8 mouse cellular contexts compared by ENCODE assay signal in genomic region chr5:107288427-107289233, GRCm38 (mm10). TPM values are rescaled to one million over a fixed set of nuclear protein-coding genes. Genes with fewer than 3 reads are reported as not detected.
DNase-seq lines count a peak whose midpoint lies in the region; ATAC-seq and TF ChIP-seq lines count a peak whose summit lies in the region.

No protein-coding gene starts in this region.

- peak; percentile 3 for ATAC-seq in Patski
- ATAC-seq in heart, embryonic 15.5 days (replicated peaks; ENCODE audit: insufficient number of reproducible peaks, insufficient read depth, low FRiP score, low read depth): peak; percentile 43
- peak; percentile 6; the same call in 1 of the 2 replicates for ATAC-seq in limb, embryonic 14.5 days (ENCODE audit: low FRiP score, low read depth)
- peak; percentile 52 for ATAC-seq in midbrain, embryonic 16.5 days

- H3K36me3 ChIP-seq in heart, embryonic 15.5 days: no peaks in the 10 kb centered on the region
- H3K36me3 ChIP-seq in limb, embryonic 14.5 days (ENCODE audit: control insufficient read depth, insufficient read depth, low read length): no peaks in the 10 kb centered on the region
- no peaks in the 10 kb centered on the region for H3K36me3 ChIP-seq in midbrain, embryonic 16.5 days (ENCODE audit: control insufficient read depth, insufficient read depth, low read length)
- no peaks in the 10 kb centered on the region; the same call in 1 of the 2 replicates for H3K36me3 ChIP-seq in splenic B cell, adult 2 months (ENCODE audit: control insufficient read depth, insufficient read depth, low read length, poor library complexity, severe bottlenecking)

- CTCF ChIA-PET in Patski (lab: Charles Lee): interaction anchor here (0.8 to 3.2 kb wide), 16 partner anchors 9 to 306 kb away, joined by 3 to 20 read pairs (median 4); no protein-coding TSS in a partner anchor

- peak overlapping the region; percentile 81 for H3K4me2 ChIP-seq in heart, embryonic 15.5 days
- peak overlapping the region; percentile 78 for H3K4me2 ChIP-seq in limb, embryonic 14.5 days (replicated peaks; ENCODE audit: low read depth, low read length, severe bottlenecking)
- H3K4me2 ChIP-seq in midbrain, embryonic 16.5 days (ENCODE audit: low read length): peak overlapping the region; percentile 86

- TF ChIP-seq CTCF in Patski (IDR thresholded peaks at IDR 0.05): no peak

- no peaks in the 10 kb centered on the region for H3K27me3 ChIP-seq in Patski
- no peaks in the 10 kb centered on the region for H3K27me3 ChIP-seq in heart, embryonic 15.5 days
- H3K27me3 ChIP-seq in limb, embryonic 14.5 days (ENCODE audit: control insufficient read depth, insufficient read depth, low read length): no peaks in the 10 kb centered on the region; the same call in 1 of the 2 replicates
- H3K27me3 ChIP-seq in midbrain, embryonic 16.5 days (ENCODE audit: control insufficient read depth, insufficient read depth, low read depth, low read length): no peaks in the 10 kb centered on the region; the same call in none of the 2 replicates
- no peaks in the 10 kb centered on the region; the same call in 1 of the 2 replicates for H3K27me3 ChIP-seq in splenic B cell, adult 2 months (ENCODE audit: control insufficient read depth, insufficient read depth, low read length, poor library complexity, severe bottlenecking)

- peak; percentile 66 to 79 for DNase-seq in heart, adult 18-20 months
- DNase-seq in heart, adult 8-10 months (ENCODE audit: low spot score): no peak
- no peak for DNase-seq in Patski (ENCODE audit: low read depth, low spot score)
- peak; percentile 58 for DNase-seq in embryo, embryonic 11 days
- no peak for DNase-seq in limb, embryonic 14.5 days (ENCODE audit: low spot score)
- peak; percentile 49 for DNase-seq in splenic B cell, adult 2 months (ENCODE audit: low read depth, low spot score)

- peak overlapping the region; percentile 89 for H3K9ac ChIP-seq in heart, embryonic 15.5 days
- peak overlapping the region; percentile 86 for H3K9ac ChIP-seq in limb, embryonic 14.5 days (ENCODE audit: low read depth, low read length, severe bottlenecking)
- peak overlapping the region; percentile 75 for H3K9ac ChIP-seq in midbrain, embryonic 16.5 days (ENCODE audit: low read depth, low read length)

- peak overlapping the region; percentile 96 for H3K27ac ChIP-seq in heart, embryonic 15.5 days
- H3K27ac ChIP-seq in limb, embryonic 14.5 days (replicated peaks; ENCODE audit: low read depth, low read length): peak overlapping the region; percentile 86
- H3K27ac ChIP-seq in midbrain, embryonic 16.5 days (ENCODE audit: low read length): peak overlapping the region; percentile 19; the same call in 1 of the 2 replicates

- in situ Hi-C loops in Patski (cut with MboI; ENCODE audit: low pct_unique_long_range_greater_than_20kb): loop anchor here (5.0 kb wide), 1 partner anchor 296 kb away; no protein-coding TSS in a partner anchor

- H3K4me3 ChIP-seq in heart, embryonic 15.5 days: peak overlapping the region; percentile 97
- peak overlapping the region; percentile 97 for H3K4me3 ChIP-seq in limb, embryonic 14.5 days (replicated peaks; ENCODE audit: low read length)
- peak overlapping the region; percentile 54 for H3K4me3 ChIP-seq in midbrain, embryonic 16.5 days (ENCODE audit: low read depth, low read length)

- no peak for TF ChIP-seq POLR2A in limb, embryonic 14.5 days (IDR thresholded peaks at IDR 0.05; ENCODE audit: borderline replicate concordance, extremely low read depth, insufficient read depth, insufficient read length)

- H3K4me1 ChIP-seq in heart, embryonic 15.5 days (replicated peaks): peaks cover 13% of the 10 kb centered on the region
- H3K4me1 ChIP-seq in limb, embryonic 14.5 days (ENCODE audit: control insufficient read depth, insufficient read depth, low read length): peaks cover 17% of the 10 kb centered on the region
- peaks cover 10% of the 10 kb centered on the region for H3K4me1 ChIP-seq in midbrain, embryonic 16.5 days (ENCODE audit: control insufficient read depth, insufficient read depth, low read length)

- WGBS in heart, embryonic 15.5 days: under 1% methylated on average over 62 of the region's 62 CpGs
- under 1% methylated on average over 62 of the region's 62 CpGs for WGBS in limb, embryonic 14.5 days
- WGBS in midbrain, embryonic 16.5 days: under 1% methylated on average over 62 of the region's 62 CpGs

- H3K9me3 ChIP-seq in heart, embryonic 15.5 days (replicated peaks): no peaks in the 10 kb centered on the region
- H3K9me3 ChIP-seq in limb, embryonic 14.5 days (ENCODE audit: control insufficient read depth, low read length): no peaks in the 10 kb centered on the region
- no peaks in the 10 kb centered on the region for H3K9me3 ChIP-seq in midbrain, embryonic 16.5 days (replicated peaks; ENCODE audit: control insufficient read depth, low read length, poor library complexity, severe bottlenecking)

- POLR2A ChIA-PET in Patski (lab: Charles Lee): interaction anchor here (0.6 to 1.8 kb wide), 4 partner anchors 10 to 209 kb away, joined by 3 to 5 read pairs (median 4); no protein-coding TSS in a partner anchor

RNA-seq across cellular contexts. Expression of gene Tgfbr3, which starts 0.8 kb away (rescaled TPM):
- 10 to 100 TPM; 36.4 to 44.5 TPM for total RNA-seq in heart, adult 18-20 months (2021)
- 10 to 100 TPM; 38.5 to 48.2 (median 44.6) TPM for total RNA-seq in heart, adult 8-10 months (2022)
- 35.6 TPM for polyA plus RNA-seq in Patski (2021)
- 16.8 and 23.8 TPM in 2 replicates for polyA plus RNA-seq in heart, embryonic 15.5 days (2015; fragmentation: Nextera tagmentation; extraction: Ambion mirVana)
- 20.7 and 23.2 TPM in 2 replicates for polyA plus RNA-seq in limb, embryonic 14.5 days (2012; rRNA removed)
- 29.0 and 29.4 TPM in 2 replicates for polyA plus RNA-seq in limb, embryonic 14.5 days (2014; fragmentation: Nextera tagmentation; extraction: Ambion mirVana)
- 3.5 and 4.3 TPM in 2 replicates for polyA plus RNA-seq in midbrain, embryonic 16.5 days (2015; fragmentation: Nextera tagmentation; extraction: Ambion mirVana)

RNA-seq across cellular contexts. Expression of gene Brdt, which starts 42.3 kb away (rescaled TPM):
- under 1 TPM; 0.15 to 0.49 TPM for total RNA-seq in heart, adult 18-20 months (2021)
- under 1 TPM; 0.11 to 0.52 (median 0.41) TPM for total RNA-seq in heart, adult 8-10 months (2022)
- polyA plus RNA-seq in Patski (2021): 2.0 TPM
- 0.62 and 1.1 TPM in 2 replicates for polyA plus RNA-seq in heart, embryonic 15.5 days (2015; fragmentation: Nextera tagmentation; extraction: Ambion mirVana)
- 4.8 and 5.0 TPM in 2 replicates for polyA plus RNA-seq in limb, embryonic 14.5 days (2012; rRNA removed)
- 4.3 and 4.5 TPM in 2 replicates for polyA plus RNA-seq in limb, embryonic 14.5 days (2014; fragmentation: Nextera tagmentation; extraction: Ambion mirVana)
- 3.3 and 3.7 TPM in 2 replicates for polyA plus RNA-seq in midbrain, embryonic 16.5 days (2015; fragmentation: Nextera tagmentation; extraction: Ambion mirVana)

Comparison
In these comparisons a context has a peak if more than half of its experiments do, and no peak if none do; other contexts are left out.
1. DNase-seq: peak in heart, adult 18-20 months (2 of 2), embryo, embryonic 11 days (single experiment) and splenic B cell, adult 2 months (single experiment); none in heart, adult 8-10 months (single experiment), Patski (single experiment) and limb, embryonic 14.5 days (single experiment).
2. H3K27ac ChIP-seq: peak in every context shown above with its lines; median percentile 96 in heart, embryonic 15.5 days; 86 in limb, embryonic 14.5 days; 19 in midbrain, embryonic 16.5 days.
3. Peak in every context shown above with its lines, with median percentiles within 50 percentile points of each other: ATAC-seq, H3K4me2 ChIP-seq, H3K4me3 ChIP-seq and H3K9ac ChIP-seq.